Mouse (Mus musculus) liver, postnatal 0 days (tissue): ENCODE measurements at regions not wholly inside any gene's neighbourhood (a gene's known extent, or its start where the extent isn't known, plus 50 kb on each side); places are given as distances from the start of the nearest gene placed in this dataset.

Experiments used
- CTCF ChIP-seq: sonication (generic); IDR thresholded peaks from 2 replicates; pipeline ENCODE4 v1.5.1; 2016; ENCODE audit warnings: antibody characterized with exemption, low read depth
- EP300 ChIP-seq: IDR thresholded peaks from 2 replicates; pipeline ENCODE4 v1.6.1; 2016; ENCODE audit warnings: antibody characterized with exemption, low read depth, mild to moderate bottlenecking

DNA sequence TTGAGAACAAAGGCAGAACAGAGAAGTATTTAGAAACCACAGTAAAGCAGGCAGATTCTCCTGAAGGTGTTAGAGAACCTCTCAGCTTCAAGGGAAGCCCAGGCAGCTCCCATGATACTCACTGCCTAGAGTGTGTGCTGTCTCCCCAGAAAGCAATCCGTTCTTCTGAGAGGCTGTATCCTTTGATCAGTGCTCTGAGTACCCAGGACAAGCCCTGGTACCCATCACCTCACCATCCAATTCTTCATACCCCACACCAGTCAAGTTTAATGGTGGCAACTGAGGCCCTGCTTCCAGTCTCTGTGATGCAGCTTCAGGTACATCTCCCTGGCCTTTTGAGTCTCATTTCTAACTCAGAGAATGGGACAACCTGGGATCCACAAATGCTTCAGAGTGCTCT, 242.1 kb upstream of the Xylt1 start:
- TF ChIP-seq CTCF (no peak), EP300 (no peak)
